Mouse (Mus musculus) mature B cell (primary cell): Measurements from ENCODE around the gene Pold1.

Experiments used
- in situ Hi-C: fragments of 300-500 bp; cut with MboI; formaldehyde crosslinking; loops from 2 replicates; pipeline ENCODE4 v1.14.3; 2019

Pold1 gene

GRCm38 (mm10) chr7:44525126-44525832, 23.4 kb downstream of the Pold1 start:
- in situ Hi-C loops, result no loop called here

- in situ Hi-C loops, result no loop called here
Observed at GRCm38 (mm10) chr7:44524502-44524901, 24.1 kb downstream of the Pold1 start, which contains the start of gene Mybpc2. TSS of gene Mybpc2 (minus strand) at chr7:44524656.

- in situ Hi-C loops, result no loop called here
Observed at GRCm38 (mm10) chr7:44523056-44523455, 25.6 kb downstream of the Pold1 start.

GRCm38 (mm10) chr7:44521710-44522109, 26.9 kb downstream of the Pold1 start:
- in situ Hi-C loops, result no loop called here

GRCm38 (mm10) chr7:44520990-44521389, 27.7 kb downstream of the Pold1 start:
- in situ Hi-C loops, result no loop called here

GRCm38 (mm10) chr7:44519240-44519913, 29.3 kb downstream of the Pold1 start:
- in situ Hi-C loops, result no loop called here

GRCm38 (mm10) chr7:44507491-44507890, 41.2 kb downstream of the Pold1 start:
- in situ Hi-C loops, result loop anchor here (5.0 kb wide), 1 partner anchor 135 kb away; no protein-coding TSS in a partner anchor

GRCm38 (mm10) chr7:44501563-44502115, 47.0 kb downstream of the Pold1 start:
- in situ Hi-C loops, result no loop called here

GRCm38 (mm10) chr7:44500046-44500445, 48.6 kb downstream of the Pold1 start:
- in situ Hi-C loops, result no loop called here

- in situ Hi-C loops, result loop anchor here (25.0 kb wide), 1 partner anchor 237 kb away; the partner anchor contains the start of genes Acp4 and Gm15517
Observed at GRCm38 (mm10) chr7:44498922-44499321, 49.7 kb downstream of the Pold1 start.

GRCm38 (mm10) chr7:44497361-44498055, 51.1 kb downstream of the Pold1 start:
- in situ Hi-C loops, result loop anchor here (25.0 kb wide), 1 partner anchor 235 kb away; the partner anchor contains the start of genes Acp4 and Gm15517

- in situ Hi-C loops, result loop anchor here (25.0 kb wide), 1 partner anchor 234 kb away; the partner anchor contains the start of genes Acp4 and Gm15517
Observed at GRCm38 (mm10) chr7:44496771-44497109, 51.9 kb downstream of the Pold1 start.

GRCm38 (mm10) chr7:44495992-44496770, 52.5 kb downstream of the Pold1 start, which contains the start of the genes Emc10 and Fam71e1:
TSS of gene Emc10 (minus strand) at chr7:44496529.
TSS of gene Fam71e1 (plus strand) at chr7:44496581.
- in situ Hi-C loops, result loop anchor here (25.0 kb wide), 1 partner anchor 234 kb away; the partner anchor contains the start of genes Acp4 and Gm15517

- in situ Hi-C loops, result loop anchor here (25.0 kb wide), 1 partner anchor 233 kb away; the partner anchor contains the start of genes Acp4 and Gm15517
Observed at GRCm38 (mm10) chr7:44495086-44495485, 53.6 kb downstream of the Pold1 start.

GRCm38 (mm10) chr7:44494681-44495080, 54.0 kb downstream of the Pold1 start:
- in situ Hi-C loops, result loop anchor here (25.0 kb wide), 1 partner anchor 232 kb away; the partner anchor contains the start of genes Acp4 and Gm15517

- in situ Hi-C loops, result loop anchor here (25.0 kb wide), 1 partner anchor 230 kb away; the partner anchor contains the start of genes Acp4 and Gm15517
Observed at GRCm38 (mm10) chr7:44492166-44492826, 56.4 kb downstream of the Pold1 start.

GRCm38 (mm10) chr7:44491391-44491790, 57.3 kb downstream of the Pold1 start:
- in situ Hi-C loops, result loop anchor here (25.0 kb wide), 1 partner anchor 229 kb away; the partner anchor contains the start of genes Acp4 and Gm15517

- in situ Hi-C loops, result loop anchor here (25.0 kb wide), 1 partner anchor 228 kb away; the partner anchor contains the start of genes Acp4 and Gm15517
Observed at GRCm38 (mm10) chr7:44490281-44490680, 58.4 kb downstream of the Pold1 start.

- in situ Hi-C loops, result loop anchor here (25.0 kb wide), 1 partner anchor 226 kb away; the partner anchor contains the start of genes Acp4 and Gm15517
Observed at GRCm38 (mm10) chr7:44488545-44488944, 60.1 kb downstream of the Pold1 start.

GRCm38 (mm10) chr7:44487936-44488335, 60.7 kb downstream of the Pold1 start:
- in situ Hi-C loops, result loop anchor here (25.0 kb wide), 1 partner anchor 226 kb away; the partner anchor contains the start of genes Acp4 and Gm15517
